Mouse (Mus musculus): Measurements from ENCODE around the gene Hdac4. TPM values are rescaled to one million over a fixed set of nuclear protein-coding genes. Genes with fewer than 3 reads are reported as not detected.

Gene Hdac4
- polyA plus RNA-seq, 1 experiment: 21.2 TPM

GRCm38 (mm10) chr1:91920038-91920589 lies 275.4 kb downstream of the Hdac4 start:
- no peaks in the 10 kb centered on the region for H3K36me3 ChIP-seq (ENCODE audit: control insufficient read depth, insufficient read depth)
- peak overlapping the region; percentile 56 for H3K4me2 ChIP-seq (ENCODE audit: low read depth)
- TF ChIP-seq POLR2A (IDR thresholded peaks at IDR 0.05; ENCODE audit: insufficient read length, low read depth): no peak
- no peak for TF ChIP-seq REST (IDR thresholded peaks at IDR 0.05; ENCODE audit: insufficient read depth, insufficient read length)
- TF ChIP-seq POLR2AphosphoS2 (IDR thresholded peaks at IDR 0.05; ENCODE audit: insufficient read length, low read depth): no peak
- TF ChIP-seq CEBPB (IDR thresholded peaks at IDR 0.05; ENCODE audit: insufficient read depth, poor library complexity, severe bottlenecking): no peak
- peak; percentile 23 for TF ChIP-seq TCF3 (IDR thresholded peaks at IDR 0.05; ENCODE audit: insufficient read length, low read depth)
- TF ChIP-seq USF1 (IDR thresholded peaks at IDR 0.05; ENCODE audit: low read depth): no peak
- TF ChIP-seq MAX (IDR thresholded peaks at IDR 0.05; ENCODE audit: low read depth): no peak
- TF ChIP-seq MYOG (IDR thresholded peaks at IDR 0.05; ENCODE audit: control insufficient read depth in 1 of 3, insufficient read depth in 1 of 3, insufficient read length in 2 of 3, low read depth in 2 of 3): peak; percentile 68 to 93 (median 85)
- TF ChIP-seq SRF (IDR thresholded peaks at IDR 0.05; ENCODE audit: control insufficient read depth, insufficient read length, low read depth): no peak
- peak; percentile 24 to 90 (median 83) for TF ChIP-seq MYOD1 (IDR thresholded peaks at IDR 0.05; ENCODE audit: control insufficient read depth in 1 of 3, insufficient read length in 2 of 3, low read depth in 2 of 3)
- TF ChIP-seq E2F4 (IDR thresholded peaks at IDR 0.05; ENCODE audit: insufficient read depth): no peak
- TF ChIP-seq TCF12 (IDR thresholded peaks at IDR 0.05; ENCODE audit: insufficient read depth, poor library complexity, severe bottlenecking): peak; percentile 81
- H3K27me3 ChIP-seq (ENCODE audit: control insufficient read depth, insufficient read depth, insufficient read length): no peaks in the 10 kb centered on the region
- no peak overlapping the region for H3ac ChIP-seq (ENCODE audit: control insufficient read depth, insufficient read length)
- H3K4me3 ChIP-seq: no peak overlapping the region
- H3K79me2 ChIP-seq (ENCODE audit: control insufficient read depth, insufficient read depth): no peaks in the 10 kb centered on the region

- TF ChIP-seq MYOD1 (IDR thresholded peaks at IDR 0.05; ENCODE audit: control insufficient read depth in 1 of 3, insufficient read length in 2 of 3, low read depth in 2 of 3): peak in 2 of 3 experiments; percentile 9 to 25
- no peak for TF ChIP-seq POLR2AphosphoS2 (IDR thresholded peaks at IDR 0.05; ENCODE audit: insufficient read length, low read depth)
- peak overlapping the region; percentile 8 for H3K4me2 ChIP-seq (ENCODE audit: low read depth)
Observed at GRCm38 (mm10) chr1:91918257-91918800, 277.2 kb downstream of the Hdac4 start.

GRCm38 (mm10) chr1:91917596-91917995 lies 277.9 kb downstream of the Hdac4 start:
- Histone ChIP-seq H3K36me3 (ENCODE audit: control insufficient read depth, insufficient read depth) (no peaks in the 10 kb centered on the region), H3K79me2 (ENCODE audit: control insufficient read depth, insufficient read depth) (no peaks in the 10 kb centered on the region), H3ac (ENCODE audit: control insufficient read depth, insufficient read length) (no peak overlapping the region), H3K4me3 (no peak overlapping the region), H3K27me3 (ENCODE audit: control insufficient read depth, insufficient read depth, insufficient read length) (no peaks in the 10 kb centered on the region), H3K4me2 (ENCODE audit: low read depth) (no peak overlapping the region)
- TF ChIP-seq POLR2AphosphoS2 (IDR thresholded peaks at IDR 0.05; ENCODE audit: insufficient read length, low read depth): no peak
- no peak for TF ChIP-seq USF1 (IDR thresholded peaks at IDR 0.05; ENCODE audit: low read depth)
- no peak for TF ChIP-seq SRF (IDR thresholded peaks at IDR 0.05; ENCODE audit: control insufficient read depth, insufficient read length, low read depth)
- no peak for TF ChIP-seq E2F4 (IDR thresholded peaks at IDR 0.05; ENCODE audit: insufficient read depth)
- TF ChIP-seq REST (IDR thresholded peaks at IDR 0.05; ENCODE audit: insufficient read depth, insufficient read length): no peak
- no peak for TF ChIP-seq TCF12 (IDR thresholded peaks at IDR 0.05; ENCODE audit: insufficient read depth, poor library complexity, severe bottlenecking)
- TF ChIP-seq MYOD1 (IDR thresholded peaks at IDR 0.05; ENCODE audit: control insufficient read depth in 1 of 3, insufficient read length in 2 of 3, low read depth in 2 of 3): no peak
- TF ChIP-seq TCF3 (IDR thresholded peaks at IDR 0.05; ENCODE audit: insufficient read length, low read depth): no peak
- no peak for TF ChIP-seq CEBPB (IDR thresholded peaks at IDR 0.05; ENCODE audit: insufficient read depth, poor library complexity, severe bottlenecking)
- no peak for TF ChIP-seq MYOG (IDR thresholded peaks at IDR 0.05; ENCODE audit: control insufficient read depth in 1 of 3, insufficient read depth in 1 of 3, insufficient read length in 2 of 3, low read depth in 2 of 3)
- TF ChIP-seq MAX (IDR thresholded peaks at IDR 0.05; ENCODE audit: low read depth): no peak
- TF ChIP-seq POLR2A (IDR thresholded peaks at IDR 0.05; ENCODE audit: insufficient read length, low read depth): no peak

More at GRCm38 (mm10) chr1:91918257-91918800, 277.2 kb downstream of the Hdac4 start:
- Histone ChIP-seq H3K4me3 (no peak overlapping the region), H3K27me3 (ENCODE audit: control insufficient read depth, insufficient read depth, insufficient read length) (no peaks in the 10 kb centered on the region), H3K36me3 (ENCODE audit: control insufficient read depth, insufficient read depth) (no peaks in the 10 kb centered on the region), H3ac (ENCODE audit: control insufficient read depth, insufficient read length) (no peak overlapping the region), H3K79me2 (ENCODE audit: control insufficient read depth, insufficient read depth) (no peaks in the 10 kb centered on the region)

GRCm38 (mm10) chr1:91915961-91916360 lies 279.5 kb downstream of the Hdac4 start:
- Histone ChIP-seq H3K4me2 (ENCODE audit: low read depth) (no peak overlapping the region), H3ac (ENCODE audit: control insufficient read depth, insufficient read length) (no peak overlapping the region), H3K36me3 (ENCODE audit: control insufficient read depth, insufficient read depth) (no peaks in the 10 kb centered on the region), H3K4me3 (no peak overlapping the region), H3K27me3 (ENCODE audit: control insufficient read depth, insufficient read depth, insufficient read length) (no peaks in the 10 kb centered on the region), H3K79me2 (ENCODE audit: control insufficient read depth, insufficient read depth) (no peaks in the 10 kb centered on the region)
- no peak for TF ChIP-seq POLR2AphosphoS2 (IDR thresholded peaks at IDR 0.05; ENCODE audit: insufficient read length, low read depth)
- TF ChIP-seq USF1 (IDR thresholded peaks at IDR 0.05; ENCODE audit: low read depth): no peak

- Histone ChIP-seq H3K4me3 (no peak overlapping the region), H3ac (ENCODE audit: control insufficient read depth, insufficient read length) (no peak overlapping the region), H3K79me2 (ENCODE audit: control insufficient read depth, insufficient read depth) (no peaks in the 10 kb centered on the region), H3K36me3 (ENCODE audit: control insufficient read depth, insufficient read depth) (no peaks in the 10 kb centered on the region), H3K4me2 (ENCODE audit: low read depth) (no peak overlapping the region), H3K27me3 (ENCODE audit: control insufficient read depth, insufficient read depth, insufficient read length) (peaks cover 8% of the 10 kb centered on the region)
- no peak for TF ChIP-seq REST (IDR thresholded peaks at IDR 0.05; ENCODE audit: insufficient read depth, insufficient read length)
Observed at GRCm38 (mm10) chr1:91914648-91915047, 280.9 kb downstream of the Hdac4 start.

All from myocyte (in vitro differentiated cells).